Mouse (Mus musculus): Measurements from ENCODE around the gene Arhgef25. TPM values are rescaled to one million over a fixed set of nuclear protein-coding genes. Genes with fewer than 3 reads are reported as not detected.
A peak's percentile ranks its signal among the peaks of the same experiment; 100 is the strongest.

The Arhgef25 gene
- polyA plus RNA-seq, 1 experiment: 187 TPM

DNA sequence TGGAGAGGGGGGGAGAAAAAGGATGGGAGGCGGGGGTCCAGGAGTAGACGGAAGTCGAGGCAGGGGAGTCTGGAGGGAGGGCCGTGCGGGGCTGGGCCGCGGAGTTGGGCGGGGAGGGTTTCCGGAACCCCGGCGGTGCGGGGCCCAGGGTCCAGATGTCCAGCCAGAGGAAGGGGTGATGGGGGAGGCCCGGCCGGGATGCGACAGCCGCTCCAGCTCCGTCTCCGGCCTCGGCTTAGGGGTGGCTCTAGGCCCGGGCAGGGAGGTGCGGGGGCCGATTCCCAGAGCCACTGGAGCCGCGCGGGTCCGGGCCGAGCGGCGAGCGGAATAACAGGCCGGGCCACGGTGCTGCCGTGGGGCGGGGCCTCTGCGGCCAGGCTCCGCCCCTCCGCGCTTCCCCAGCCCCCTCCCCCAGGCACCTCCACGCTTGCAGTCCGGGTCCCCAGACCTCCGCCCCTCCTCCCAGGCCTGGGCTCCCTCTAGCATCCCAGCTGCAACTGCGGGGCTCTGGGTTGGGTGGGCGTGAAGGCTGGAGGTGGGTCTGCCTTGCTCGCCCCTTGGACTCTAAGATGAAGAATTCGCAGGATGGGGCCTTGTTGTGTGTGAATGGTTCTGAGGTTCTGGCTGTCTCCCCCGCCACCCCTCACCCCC, 1.3 kb downstream of the Arhgef25 start:
- H3K27ac ChIP-seq (ENCODE audit: insufficient read depth, low read length): peak overlapping the region; percentile 100
- H3K4me3 ChIP-seq (ENCODE audit: insufficient read depth, low read length): peak overlapping the region; percentile 91
- TF ChIP-seq CTCF (IDR thresholded peaks at IDR 0.05; ENCODE audit: borderline replicate concordance, insufficient read depth, low read length): no peak
- peak; percentile 66 for TF ChIP-seq POLR2A (IDR thresholded peaks at IDR 0.05; ENCODE audit: low read depth, low read length)
- H3K4me1 ChIP-seq (ENCODE audit: control insufficient read depth, insufficient read depth, low read length): peaks cover 4% of the 10 kb centered on the region

DNA sequence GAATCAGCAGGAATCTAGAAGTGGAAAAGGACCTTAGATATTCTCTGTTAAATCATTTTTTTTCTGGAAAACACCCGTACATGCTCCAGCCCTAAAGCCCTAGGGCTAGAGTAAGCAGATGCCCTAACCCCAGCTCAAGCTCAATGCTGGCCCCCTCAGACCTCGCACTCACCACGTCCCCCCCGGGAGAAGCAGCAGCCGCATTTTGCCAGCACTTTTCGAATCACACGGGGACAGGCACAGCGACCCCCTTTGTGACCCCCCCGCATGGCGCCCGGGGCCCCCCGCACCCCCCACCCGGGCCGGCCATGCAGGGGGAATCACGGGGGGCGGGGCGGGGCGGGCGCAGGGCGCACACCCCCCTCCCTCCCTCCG, 1.8 kb downstream of the Arhgef25 start:
- peaks cover 4% of the 10 kb centered on the region for H3K4me1 ChIP-seq (ENCODE audit: control insufficient read depth, insufficient read depth, low read length)
- TF ChIP-seq POLR2A (IDR thresholded peaks at IDR 0.05; ENCODE audit: low read depth, low read length) (peak; percentile 25; the same call in 1 of the 2 replicates), CTCF (IDR thresholded peaks at IDR 0.05; ENCODE audit: borderline replicate concordance, insufficient read depth, low read length) (no peak)
- no peak overlapping the region for H3K27ac ChIP-seq (ENCODE audit: insufficient read depth, low read length)
- H3K4me3 ChIP-seq (ENCODE audit: insufficient read depth, low read length): peak overlapping the region; percentile 91

DNA sequence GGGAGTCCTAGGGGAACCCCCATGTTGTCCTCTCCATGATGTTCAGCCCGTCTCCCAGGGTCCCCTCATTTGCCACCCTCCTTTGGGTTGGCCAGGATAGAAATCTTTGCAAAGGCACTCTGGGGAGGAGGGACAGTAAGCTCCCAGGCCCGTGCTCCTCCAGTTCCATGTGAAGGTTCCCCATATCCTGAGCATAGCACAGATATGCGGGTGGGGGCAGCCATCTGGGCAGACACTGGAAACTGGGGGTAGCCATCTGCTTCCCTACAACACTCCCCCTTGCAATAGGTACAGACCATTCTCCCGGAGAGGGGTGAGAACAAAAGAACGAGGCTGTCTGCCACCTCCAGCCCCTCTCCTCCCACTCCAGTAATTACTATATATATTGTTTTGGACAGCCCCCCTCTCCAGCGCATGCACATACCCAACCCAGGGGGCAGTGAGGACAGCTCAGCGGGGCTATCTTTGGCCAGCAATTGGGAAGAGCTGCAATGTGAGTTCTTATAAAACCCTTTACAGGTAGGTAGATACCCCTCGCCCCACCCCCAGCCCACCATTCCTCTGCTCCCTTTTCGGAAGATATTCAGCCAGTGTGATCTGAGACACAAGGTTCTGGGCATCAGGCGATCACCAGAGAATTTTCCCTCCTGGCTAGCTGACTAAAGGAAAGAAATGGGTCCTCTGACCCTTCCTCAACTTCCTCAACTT, 2.4 kb downstream of the Arhgef25 start:
- peak overlapping the region; percentile 91 for H3K4me3 ChIP-seq (ENCODE audit: insufficient read depth, low read length)
- no peak; the same call in 1 of the 2 replicates for TF ChIP-seq POLR2A (IDR thresholded peaks at IDR 0.05; ENCODE audit: low read depth, low read length)
- TF ChIP-seq CTCF (IDR thresholded peaks at IDR 0.05; ENCODE audit: borderline replicate concordance, insufficient read depth, low read length): no peak
- peaks cover 4% of the 10 kb centered on the region for H3K4me1 ChIP-seq (ENCODE audit: control insufficient read depth, insufficient read depth, low read length)
- H3K27ac ChIP-seq (ENCODE audit: insufficient read depth, low read length): no peak overlapping the region

DNA sequence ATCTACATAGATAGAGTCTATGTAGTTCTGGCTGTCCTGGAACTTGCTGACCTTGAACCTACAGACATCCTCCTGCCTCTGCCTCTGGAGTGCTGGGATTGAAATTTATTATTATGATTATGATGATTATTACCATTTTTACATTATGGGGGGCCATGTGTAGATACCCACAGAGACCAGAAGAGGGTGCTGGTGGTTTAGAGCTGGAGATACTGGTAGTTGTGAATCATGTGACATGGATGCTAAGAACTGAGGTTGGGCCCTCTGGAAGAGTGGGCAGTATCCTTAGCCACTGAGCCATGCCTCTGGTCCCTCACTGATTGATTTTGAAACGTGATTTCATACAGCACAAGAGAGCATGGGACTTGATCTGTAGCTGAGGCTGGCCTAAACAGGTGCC, 3.4 kb downstream of the Arhgef25 start:
- Histone ChIP-seq H3K4me3 (ENCODE audit: insufficient read depth, low read length) (no peak overlapping the region), H3K4me1 (ENCODE audit: control insufficient read depth, insufficient read depth, low read length) (peaks cover 4% of the 10 kb centered on the region), H3K27ac (ENCODE audit: insufficient read depth, low read length) (no peak overlapping the region)
- TF ChIP-seq POLR2A (IDR thresholded peaks at IDR 0.05; ENCODE audit: low read depth, low read length) (no peak), CTCF (IDR thresholded peaks at IDR 0.05; ENCODE audit: borderline replicate concordance, insufficient read depth, low read length) (no peak)

DNA sequence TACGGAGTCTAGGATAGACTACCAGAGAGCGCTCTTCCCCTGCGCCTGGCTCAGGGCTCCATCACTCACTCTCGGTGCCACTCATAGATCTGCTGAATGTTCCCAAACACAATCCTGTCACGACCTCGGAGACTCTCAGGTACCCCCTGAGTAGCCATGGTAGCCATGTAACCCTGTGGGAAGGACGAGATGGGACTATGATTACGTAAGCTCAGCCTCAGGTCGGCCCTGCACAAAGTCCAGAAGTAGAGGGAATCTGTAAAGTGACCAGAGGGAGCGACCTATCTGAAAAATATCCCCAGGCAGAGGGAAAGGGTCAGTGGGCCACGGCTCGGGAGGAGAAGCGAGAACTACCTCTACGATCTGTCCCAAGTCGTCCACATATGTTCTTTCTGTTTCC, 4.4 kb downstream of the Arhgef25 start:
- TF ChIP-seq POLR2A (IDR thresholded peaks at IDR 0.05; ENCODE audit: low read depth, low read length) (peak; percentile 37; the same call in 1 of the 2 replicates), CTCF (IDR thresholded peaks at IDR 0.05; ENCODE audit: borderline replicate concordance, insufficient read depth, low read length) (no peak)
- H3K27ac ChIP-seq (ENCODE audit: insufficient read depth, low read length): no peak overlapping the region
- peaks cover 2% of the 10 kb centered on the region for H3K4me1 ChIP-seq (ENCODE audit: control insufficient read depth, insufficient read depth, low read length)
- no peak overlapping the region for H3K4me3 ChIP-seq (ENCODE audit: insufficient read depth, low read length)

DNA sequence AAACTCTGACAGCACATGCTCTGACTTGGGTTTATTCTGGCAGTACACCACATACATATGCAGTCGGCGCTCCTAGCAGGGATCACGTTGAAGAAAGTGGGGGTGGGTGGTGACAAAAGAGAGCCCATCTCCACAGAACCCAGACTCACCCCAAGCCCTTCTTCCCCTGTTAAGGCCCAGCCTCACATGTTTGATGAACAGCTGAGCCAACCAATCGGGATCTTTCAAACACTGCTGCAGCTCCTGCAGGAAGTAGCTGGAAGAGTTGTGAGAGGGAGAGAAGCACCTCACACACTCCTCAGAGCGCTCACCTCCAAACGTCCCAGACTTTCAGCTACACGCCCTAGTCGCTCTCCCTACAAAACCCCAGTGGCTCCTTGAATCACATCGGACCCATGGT, 4.8 kb downstream of the Arhgef25 start:
- TF ChIP-seq CTCF (IDR thresholded peaks at IDR 0.05; ENCODE audit: borderline replicate concordance, insufficient read depth, low read length) (no peak), POLR2A (IDR thresholded peaks at IDR 0.05; ENCODE audit: low read depth, low read length) (no peak)
- Histone ChIP-seq H3K4me3 (ENCODE audit: insufficient read depth, low read length) (no peak overlapping the region), H3K4me1 (ENCODE audit: control insufficient read depth, insufficient read depth, low read length) (no peaks in the 10 kb centered on the region), H3K27ac (ENCODE audit: insufficient read depth, low read length) (no peak overlapping the region)

DNA sequence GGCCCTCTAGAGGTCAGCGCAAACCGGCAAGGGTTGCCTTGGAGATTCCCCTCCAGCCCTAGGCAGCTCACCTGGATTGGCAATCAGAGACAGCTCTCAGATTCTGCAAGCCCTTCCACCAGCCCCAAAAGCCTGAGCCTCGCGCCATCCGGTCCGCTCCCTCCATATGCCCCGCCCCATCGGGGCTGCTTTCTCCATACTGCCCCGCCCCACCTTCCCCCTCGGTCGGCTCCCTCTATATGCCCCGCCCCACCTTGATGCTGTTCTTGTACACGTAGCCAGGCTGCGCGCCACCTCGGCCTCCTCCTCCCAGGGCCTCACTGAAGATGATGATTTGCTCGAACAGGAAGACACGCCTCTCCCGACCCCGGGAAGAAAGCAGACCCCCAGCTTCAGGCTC, 6.1 kb downstream of the Arhgef25 start:
- 0 out of 2 replicates have a peak, but pooled peaks cover 4% of the 10 kb centered on the region for H3K4me1 ChIP-seq (ENCODE audit: control insufficient read depth, insufficient read depth, low read length)
- H3K27ac ChIP-seq (ENCODE audit: insufficient read depth, low read length): no peak overlapping the region
- TF ChIP-seq POLR2A (IDR thresholded peaks at IDR 0.05; ENCODE audit: low read depth, low read length): no peak
- H3K4me3 ChIP-seq (ENCODE audit: insufficient read depth, low read length): no peak overlapping the region

DNA sequence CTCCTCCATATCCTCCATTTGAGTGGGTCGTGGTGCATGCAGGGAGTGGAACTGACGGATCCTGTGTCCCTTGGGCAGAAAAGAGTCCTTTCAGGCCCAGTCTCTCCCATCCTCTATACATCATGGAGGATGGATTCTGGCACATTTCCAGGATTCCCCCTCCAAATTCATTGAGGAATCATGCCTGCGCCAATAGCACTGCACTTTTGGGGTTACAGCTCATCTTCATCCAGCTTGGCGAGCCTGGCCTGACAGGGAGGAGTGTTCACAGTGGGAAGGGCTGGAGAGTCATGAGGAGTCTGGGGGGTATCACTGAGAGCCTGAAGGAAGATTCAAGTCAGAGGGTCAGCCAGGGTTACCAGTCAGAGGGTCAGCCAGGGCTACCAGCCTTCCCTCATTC, 7.3 kb downstream of the Arhgef25 start:
- Histone ChIP-seq H3K27ac (ENCODE audit: insufficient read depth, low read length) (no peak overlapping the region), H3K4me1 (ENCODE audit: control insufficient read depth, insufficient read depth, low read length) (0 out of 2 replicates have a peak, but pooled peaks cover 4% of the 10 kb centered on the region)

DNA sequence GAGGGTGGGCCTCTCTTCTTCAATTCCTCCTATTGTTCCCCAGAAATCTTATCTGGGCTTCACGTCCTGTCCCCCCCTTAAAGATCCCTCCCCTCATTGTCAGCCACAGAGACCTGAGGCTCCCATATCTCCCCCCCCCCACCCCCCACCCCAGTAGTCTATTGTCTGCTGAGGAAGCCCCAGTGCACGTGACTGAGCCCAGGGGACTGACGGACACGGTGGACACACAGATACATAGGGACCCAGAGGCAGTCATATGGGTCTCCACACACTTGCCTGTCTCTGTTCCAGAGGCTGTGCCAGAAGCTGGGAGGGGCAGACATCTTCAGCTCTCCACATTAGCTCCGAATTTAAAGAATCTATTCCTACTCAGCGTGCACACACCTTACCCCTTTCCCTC, 8.3 kb downstream of the Arhgef25 start:
- TF ChIP-seq POLR2A (IDR thresholded peaks at IDR 0.05; ENCODE audit: low read depth, low read length) (peak; percentile 48), CTCF (IDR thresholded peaks at IDR 0.05; ENCODE audit: borderline replicate concordance, insufficient read depth, low read length) (no peak)
- 0 out of 2 replicates have a peak, but pooled peaks cover 4% of the 10 kb centered on the region for H3K4me1 ChIP-seq (ENCODE audit: control insufficient read depth, insufficient read depth, low read length)
- no peak overlapping the region for H3K4me3 ChIP-seq (ENCODE audit: insufficient read depth, low read length)
- no peak overlapping the region for H3K27ac ChIP-seq (ENCODE audit: insufficient read depth, low read length)

More for the DNA sequence above, 7.3 kb downstream of the Arhgef25 start:
- H3K4me3 ChIP-seq (ENCODE audit: insufficient read depth, low read length): no peak overlapping the region
- no peak for TF ChIP-seq POLR2A (IDR thresholded peaks at IDR 0.05; ENCODE audit: low read depth, low read length)
- no peak for TF ChIP-seq CTCF (IDR thresholded peaks at IDR 0.05; ENCODE audit: borderline replicate concordance, insufficient read depth, low read length)

DNA sequence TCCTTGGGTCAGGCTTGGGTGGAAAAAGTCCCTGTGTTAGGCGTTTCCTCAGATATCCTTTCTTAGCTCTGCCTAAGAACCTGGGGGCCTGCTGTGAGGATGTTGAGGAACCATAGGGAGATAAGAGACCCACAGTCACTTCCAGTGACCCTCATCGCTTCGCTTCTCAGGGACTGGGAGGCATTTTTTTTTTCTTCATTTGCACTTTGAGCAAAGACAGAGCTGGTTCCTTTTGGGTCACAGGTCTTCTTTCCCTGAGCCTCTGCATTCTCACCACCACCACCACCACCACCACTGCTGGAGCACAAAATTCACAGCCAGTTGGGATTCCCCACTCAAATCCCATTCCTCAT, 9.2 kb downstream of the Arhgef25 start:
- Histone ChIP-seq H3K4me1 (ENCODE audit: control insufficient read depth, insufficient read depth, low read length) (0 out of 2 replicates have a peak, but pooled peaks cover 4% of the 10 kb centered on the region), H3K27ac (ENCODE audit: insufficient read depth, low read length) (no peak overlapping the region), H3K4me3 (ENCODE audit: insufficient read depth, low read length) (no peak overlapping the region)
- TF ChIP-seq POLR2A (IDR thresholded peaks at IDR 0.05; ENCODE audit: low read depth, low read length): no peak
- no peak for TF ChIP-seq CTCF (IDR thresholded peaks at IDR 0.05; ENCODE audit: borderline replicate concordance, insufficient read depth, low read length)

All from embryonic fibroblast, embryonic 13.5 days (primary cell).